Mouse (Mus musculus): Measurements from ENCODE around the gene Mlip.

GRCm38 (mm10) chr9:77252761-77253160 is 100.0 kb downstream of the Mlip start:
- TF ChIP-seq CTCF (IDR thresholded peaks at IDR 0.05; ENCODE audit: low read depth) (no peak), EP300 (optimal IDR thresholded peaks at IDR 0.05) (no peak)
